20 mouse cellular contexts compared by ENCODE assay signal in the genomic region with DNA sequence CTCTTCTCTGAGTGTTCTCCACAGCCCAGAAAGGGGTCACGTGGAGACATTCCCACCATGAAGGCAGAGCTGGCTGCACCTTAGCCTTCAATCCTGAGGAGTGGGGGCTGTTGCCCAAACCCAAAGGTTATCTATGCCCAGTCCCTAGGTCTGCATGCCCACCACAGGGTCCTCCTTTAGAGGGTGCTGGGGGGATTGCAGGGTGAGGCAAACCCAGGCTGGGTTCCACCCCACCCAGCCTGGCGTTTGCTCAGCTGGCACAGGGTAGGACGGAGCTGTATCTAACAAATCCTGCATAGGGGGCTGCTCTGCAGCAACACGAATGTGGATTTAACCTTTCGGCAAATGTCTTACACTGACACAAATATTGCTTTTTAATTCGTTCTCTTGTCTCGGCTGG. TPM values are rescaled to one million over a fixed set of nuclear protein-coding genes. Genes with fewer than 3 reads are reported as not detected.
DNase-seq lines count a peak whose midpoint lies in the region; ATAC-seq and TF ChIP-seq lines count a peak whose summit lies in the region.
"Had no signal": no experiment of that assay in that cellular context is flagged by ENCODE, and none has a peak within 500 bp of the region (broad histone marks: within the 10 kb centered on the region; RNA-seq: fewer than 3 reads in every experiment).

No protein-coding gene starts in this region.

- H3K4me1 ChIP-seq in lung, embryonic 14.5 days (ENCODE audit: insufficient read depth), result no peaks in the 10 kb centered on the region
- peaks cover 2% of the 10 kb centered on the region; the same call in 1 of the 2 replicates for H3K4me1 ChIP-seq in stomach, embryonic 15.5 days
- H3K4me1 ChIP-seq in stomach, postnatal 0 days (replicated peaks; ENCODE audit: control insufficient read depth, insufficient read depth), result no peaks in the 10 kb centered on the region
- H3K4me1 ChIP-seq: liver, embryonic 15.5 days had no signal

- H3K4me2 ChIP-seq in lung, embryonic 14.5 days, result no peak overlapping the region
- H3K4me2 ChIP-seq in stomach, embryonic 15.5 days, result no peak overlapping the region
- H3K4me2 ChIP-seq in stomach, postnatal 0 days (replicated peaks; ENCODE audit: low read depth), result no peak overlapping the region
- H3K4me2 ChIP-seq: embryonic facial prominence, embryonic 15.5 days; heart, embryonic 15.5 days; limb, embryonic 15.5 days; liver, embryonic 15.5 days had no signal

- no peaks in the 10 kb centered on the region for H3K36me3 ChIP-seq in lung, embryonic 14.5 days (ENCODE audit: insufficient read depth)
- H3K36me3 ChIP-seq in stomach, embryonic 15.5 days, result no peaks in the 10 kb centered on the region
- H3K36me3 ChIP-seq in stomach, postnatal 0 days (ENCODE audit: control insufficient read depth, insufficient read depth, low read length), result no peaks in the 10 kb centered on the region
- H3K36me3 ChIP-seq: embryonic facial prominence, embryonic 15.5 days; heart, embryonic 15.5 days; limb, embryonic 15.5 days; liver, embryonic 15.5 days had no signal

- peak; percentile 2 for DNase-seq in gastrocnemius, postnatal 25 days
- DNase-seq in gastrocnemius, adult 18-20 months (ENCODE audit: low spot score), result no peak
- DNase-seq in lung, embryonic 14.5 days, result no peak
- no peak for DNase-seq in lung, postnatal 10 days
- no peak for DNase-seq in stomach, postnatal 0 days (ENCODE audit: low spot score)
- no peak for DNase-seq in embryo, embryonic 11 days
- DNase-seq: adrenal gland, postnatal 25 days; cerebellum, adult 8-10 months; cerebellum, postnatal 36 days; gastrocnemius, postnatal 14 days; heart, postnatal 4 days had no signal

- no peak overlapping the region for H3K4me3 ChIP-seq in lung, embryonic 14.5 days (ENCODE audit: low read depth, low read length)
- H3K4me3 ChIP-seq in stomach, embryonic 15.5 days (replicated peaks), result no peak overlapping the region
- H3K4me3 ChIP-seq in stomach, postnatal 0 days (ENCODE audit: low read depth, low read length), result no peak overlapping the region
- H3K4me3 ChIP-seq: embryonic facial prominence, embryonic 15.5 days; heart, adult 2 months; heart, embryonic 15.5 days; limb, embryonic 15.5 days; liver, embryonic 15.5 days had no signal

- no peaks in the 10 kb centered on the region for H3K9me3 ChIP-seq in lung, embryonic 14.5 days (ENCODE audit: low read depth, low read length)
- H3K9me3 ChIP-seq in stomach, embryonic 15.5 days, result no peaks in the 10 kb centered on the region
- no peaks in the 10 kb centered on the region for H3K9me3 ChIP-seq in stomach, postnatal 0 days (ENCODE audit: control insufficient read depth, low read length)
- H3K9me3 ChIP-seq: embryonic facial prominence, embryonic 15.5 days; heart, embryonic 15.5 days; limb, embryonic 15.5 days; liver, embryonic 15.5 days had no signal

- WGBS in lung, embryonic 14.5 days, result 44% methylated on average over 7 of the region's 7 CpGs
- WGBS in stomach, embryonic 15.5 days, result 60% methylated on average over 7 of the region's 7 CpGs
- WGBS in stomach, postnatal 0 days, result 48% methylated on average over 7 of the region's 7 CpGs

- no peak for TF ChIP-seq EP300 in stomach, postnatal 0 days (optimal IDR thresholded peaks at IDR 0.05)

- peak; percentile 53; the same call in 1 of the 2 replicates for ATAC-seq in lung, embryonic 14.5 days (ENCODE audit: insufficient read depth)
- no peak for ATAC-seq in stomach, embryonic 15.5 days (ENCODE audit: insufficient read depth, low FRiP score, low read depth)
- ATAC-seq in stomach, postnatal 0 days (ENCODE audit: low FRiP score, low TSS enrichment), result no peak
- ATAC-seq: intestine, postnatal 0 days had no signal

- no peak overlapping the region for H3K9ac ChIP-seq in lung, embryonic 14.5 days
- no peak overlapping the region for H3K9ac ChIP-seq in stomach, embryonic 15.5 days
- H3K9ac ChIP-seq in stomach, postnatal 0 days (ENCODE audit: low read length), result no peak overlapping the region
- H3K9ac ChIP-seq: embryonic facial prominence, embryonic 15.5 days; heart, embryonic 15.5 days; limb, embryonic 15.5 days; liver, embryonic 15.5 days had no signal

- H3K27ac ChIP-seq in lung, embryonic 14.5 days (ENCODE audit: low read depth), result no peak overlapping the region
- H3K27ac ChIP-seq in stomach, embryonic 15.5 days, result peak overlapping the region; percentile 2; the same call in 1 of the 2 replicates
- H3K27ac ChIP-seq in stomach, postnatal 0 days (replicated peaks), result no peak overlapping the region
- H3K27ac ChIP-seq: embryonic facial prominence, embryonic 15.5 days; heart, adult 2 months; heart, embryonic 15.5 days; limb, embryonic 15.5 days; liver, embryonic 15.5 days; macrophage had no signal

- H3K27me3 ChIP-seq in lung, embryonic 14.5 days (ENCODE audit: insufficient read depth, low read length), result no peaks in the 10 kb centered on the region
- H3K27me3 ChIP-seq in stomach, embryonic 15.5 days (replicated peaks), result peaks cover 8% of the 10 kb centered on the region; the same call in 1 of the 2 replicates
- no peaks in the 10 kb centered on the region for H3K27me3 ChIP-seq in stomach, postnatal 0 days (ENCODE audit: control insufficient read depth, insufficient read depth, low read length)

- no peak for TF ChIP-seq CTCF in lung, embryonic 14.5 days (IDR thresholded peaks at IDR 0.05; ENCODE audit: low read depth)
- no peak for TF ChIP-seq CTCF in stomach, postnatal 0 days (IDR thresholded peaks at IDR 0.05; ENCODE audit: low read depth)

RNA-seq across cellular contexts. Expression of gene Th, which starts 29.2 kb away (rescaled TPM):
- 1 to 10 TPM in 1 of 2 experiments, not detected in 1; 2.2 TPM for total RNA-seq in gastrocnemius, postnatal 25 days (2021)
- total RNA-seq in gastrocnemius, adult 18-20 months (2021), result 1 to 10 TPM in 1 of 2 experiments, not detected in 1; 1.1 TPM
- 0.55 and 0.84 TPM in 2 replicates for polyA plus RNA-seq in lung, embryonic 14.5 days (2014; fragmentation: Nextera tagmentation; extraction: Ambion mirVana)
- polyA plus RNA-seq in stomach, embryonic 15.5 days (2015; fragmentation: Nextera tagmentation; extraction: Ambion mirVana), result 3.4 and 5.7 TPM in 2 replicates
- 0.76 and 1.2 TPM in 2 replicates for polyA plus RNA-seq in stomach, postnatal 0 days (2015; fragmentation: Nextera tagmentation; extraction: Ambion mirVana)
- total RNA-seq: heart, adult 2 months; neutrophil, adult 5-6 weeks had no signal
- polyA plus RNA-seq: macrophage had no signal
